Mouse (Mus musculus): ENCODE data around the gene Erg. TPM values are rescaled to one million over a fixed set of nuclear protein-coding genes. Genes with fewer than 3 reads are reported as not detected.

The Erg gene
- polyA plus RNA-seq, 1 experiment from 2014 or later: 9.1 TPM

GRCm38 (mm10) chr16:95384590-95385148 is 201.7 kb downstream of the Erg start:
- H3K9ac ChIP-seq: no peak overlapping the region
- no peak overlapping the region for H3K4me2 ChIP-seq
- H3K27ac ChIP-seq (ENCODE audit: low read depth): no peak overlapping the region
- no peak for ATAC-seq (ENCODE audit: insufficient read depth)
- 0 out of 2 replicates have a peak, but pooled peaks cover 4% of the 10 kb centered on the region for H3K36me3 ChIP-seq (ENCODE audit: insufficient read depth)
- no peak for DNase-seq
- H3K27me3 ChIP-seq (ENCODE audit: insufficient read depth, low read length): no peaks in the 10 kb centered on the region
- H3K4me3 ChIP-seq (ENCODE audit: low read depth, low read length): no peak overlapping the region
- TF ChIP-seq CTCF (IDR thresholded peaks at IDR 0.05; ENCODE audit: low read depth): no peak
- H3K9me3 ChIP-seq (ENCODE audit: low read depth, low read length): no peaks in the 10 kb centered on the region
- no peaks in the 10 kb centered on the region for H3K4me1 ChIP-seq (ENCODE audit: insufficient read depth)
- WGBS: 93% methylated on average over 9 of the region's 9 CpGs

DNA sequence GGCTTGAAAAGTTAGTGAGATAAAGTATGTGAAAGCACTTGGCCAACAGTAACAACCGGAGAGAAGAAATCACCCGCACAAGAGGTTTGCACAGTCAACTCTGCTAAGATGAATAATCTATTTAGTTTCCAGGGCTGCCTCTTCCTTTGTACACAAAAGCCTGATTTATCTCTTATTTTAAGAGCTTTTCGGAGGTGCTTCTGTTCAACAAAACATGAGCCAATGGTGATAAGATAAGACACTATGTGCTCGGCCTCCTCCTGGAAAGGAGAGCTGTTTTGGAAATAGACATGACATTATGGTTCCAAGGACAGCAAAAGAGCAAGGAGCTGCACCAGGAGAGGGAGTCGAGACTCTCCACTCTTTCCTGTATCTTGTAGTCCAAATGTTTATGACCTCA is 204.1 kb downstream of the Erg start:
- 0 out of 2 replicates have a peak, but pooled peaks cover 5% of the 10 kb centered on the region for H3K36me3 ChIP-seq (ENCODE audit: insufficient read depth)
- H3K27me3 ChIP-seq (ENCODE audit: insufficient read depth, low read length): no peaks in the 10 kb centered on the region
- ATAC-seq (ENCODE audit: insufficient read depth) (no peak; the same call in 1 of the 2 replicates), DNase-seq (peak; percentile 42)
- WGBS: 12% methylated on average over 5 of the region's 5 CpGs
- H3K9ac ChIP-seq: no peak overlapping the region
- no peaks in the 10 kb centered on the region for H3K4me1 ChIP-seq (ENCODE audit: insufficient read depth)
- no peak overlapping the region for H3K4me2 ChIP-seq
- no peaks in the 10 kb centered on the region for H3K9me3 ChIP-seq (ENCODE audit: low read depth, low read length)
- TF ChIP-seq CTCF (IDR thresholded peaks at IDR 0.05; ENCODE audit: low read depth): no peak
- no peak overlapping the region for H3K4me3 ChIP-seq (ENCODE audit: low read depth, low read length)
- H3K27ac ChIP-seq (ENCODE audit: low read depth): no peak overlapping the region

- no peak for TF ChIP-seq CTCF (IDR thresholded peaks at IDR 0.05; ENCODE audit: low read depth)
- ATAC-seq (ENCODE audit: insufficient read depth) (peak; percentile 32; the same call in 1 of the 2 replicates), DNase-seq (no peak)
- WGBS: 51% methylated on average over 7 of the region's 7 CpGs
- 0 out of 2 replicates have a peak, but pooled peaks cover 3% of the 10 kb centered on the region for H3K4me1 ChIP-seq (ENCODE audit: insufficient read depth)
- no peaks in the 10 kb centered on the region for H3K27me3 ChIP-seq (ENCODE audit: insufficient read depth, low read length)
- H3K9me3 ChIP-seq (ENCODE audit: low read depth, low read length): no peaks in the 10 kb centered on the region
- no peak overlapping the region for H3K9ac ChIP-seq
- 0 out of 2 replicates have a peak, but pooled peaks cover 5% of the 10 kb centered on the region for H3K36me3 ChIP-seq (ENCODE audit: insufficient read depth)
- no peak overlapping the region for H3K4me2 ChIP-seq
- no peak overlapping the region for H3K4me3 ChIP-seq (ENCODE audit: low read depth, low read length)
- H3K27ac ChIP-seq (ENCODE audit: low read depth): no peak overlapping the region
Measured at GRCm38 (mm10) chr16:95376834-95377233, 209.6 kb downstream of the Erg start.

- peak; percentile 78 for ATAC-seq (ENCODE audit: insufficient read depth)
- no peak for TF ChIP-seq CTCF (IDR thresholded peaks at IDR 0.05; ENCODE audit: low read depth)
- H3K27me3 ChIP-seq (ENCODE audit: insufficient read depth, low read length): no peaks in the 10 kb centered on the region
- 0 out of 2 replicates have a peak, but pooled peaks cover 5% of the 10 kb centered on the region for H3K36me3 ChIP-seq (ENCODE audit: insufficient read depth)
- peak overlapping the region; percentile 36; the same call in 1 of the 2 replicates for H3K27ac ChIP-seq (ENCODE audit: low read depth)
- H3K9ac ChIP-seq: no peak overlapping the region
- WGBS: 34% methylated on average over 11 of the region's 11 CpGs
- no peaks in the 10 kb centered on the region for H3K9me3 ChIP-seq (ENCODE audit: low read depth, low read length)
- H3K4me3 ChIP-seq (ENCODE audit: low read depth, low read length): no peak overlapping the region
- DNase-seq: peak; percentile 65
- H3K4me1 ChIP-seq (ENCODE audit: insufficient read depth): 0 out of 2 replicates have a peak, but pooled peaks cover 3% of the 10 kb centered on the region
- H3K4me2 ChIP-seq: no peak overlapping the region
Measured at GRCm38 (mm10) chr16:95376364-95376763, 210.0 kb downstream of the Erg start.

- no peak overlapping the region for H3K27ac ChIP-seq (ENCODE audit: low read depth)
- no peak for DNase-seq
- WGBS: 75% methylated on average over 4 of the region's 4 CpGs
- 0 out of 2 replicates have a peak, but pooled peaks cover under 1% of the 10 kb centered on the region for H3K36me3 ChIP-seq (ENCODE audit: insufficient read depth)
- 0 out of 2 replicates have a peak, but pooled peaks cover 3% of the 10 kb centered on the region for H3K4me1 ChIP-seq (ENCODE audit: insufficient read depth)
- TF ChIP-seq CTCF (IDR thresholded peaks at IDR 0.05; ENCODE audit: low read depth): no peak
- ATAC-seq (ENCODE audit: insufficient read depth): no peak
- H3K9ac ChIP-seq: no peak overlapping the region
- H3K4me2 ChIP-seq: no peak overlapping the region
- H3K4me3 ChIP-seq (ENCODE audit: low read depth, low read length): no peak overlapping the region
- H3K9me3 ChIP-seq (ENCODE audit: low read depth, low read length): no peaks in the 10 kb centered on the region
- no peaks in the 10 kb centered on the region for H3K27me3 ChIP-seq (ENCODE audit: insufficient read depth, low read length)
Measured at GRCm38 (mm10) chr16:95374646-95375045, 211.7 kb downstream of the Erg start.

- H3K9ac ChIP-seq: no peak overlapping the region
- DNase-seq (no peak), ATAC-seq (ENCODE audit: insufficient read depth) (no peak)
- H3K4me3 ChIP-seq (ENCODE audit: low read depth, low read length): no peak overlapping the region
- no peaks in the 10 kb centered on the region for H3K36me3 ChIP-seq (ENCODE audit: insufficient read depth)
- H3K27ac ChIP-seq (ENCODE audit: low read depth): no peak overlapping the region
- H3K27me3 ChIP-seq (ENCODE audit: insufficient read depth, low read length): no peaks in the 10 kb centered on the region
- 74% methylated on average over 9 of the region's 9 CpGs for WGBS
- 0 out of 2 replicates have a peak, but pooled peaks cover 3% of the 10 kb centered on the region for H3K4me1 ChIP-seq (ENCODE audit: insufficient read depth)
- H3K4me2 ChIP-seq: no peak overlapping the region
- no peaks in the 10 kb centered on the region for H3K9me3 ChIP-seq (ENCODE audit: low read depth, low read length)
- no peak for TF ChIP-seq CTCF (IDR thresholded peaks at IDR 0.05; ENCODE audit: low read depth)
Measured at GRCm38 (mm10) chr16:95372960-95373359, 213.4 kb downstream of the Erg start.

DNA sequence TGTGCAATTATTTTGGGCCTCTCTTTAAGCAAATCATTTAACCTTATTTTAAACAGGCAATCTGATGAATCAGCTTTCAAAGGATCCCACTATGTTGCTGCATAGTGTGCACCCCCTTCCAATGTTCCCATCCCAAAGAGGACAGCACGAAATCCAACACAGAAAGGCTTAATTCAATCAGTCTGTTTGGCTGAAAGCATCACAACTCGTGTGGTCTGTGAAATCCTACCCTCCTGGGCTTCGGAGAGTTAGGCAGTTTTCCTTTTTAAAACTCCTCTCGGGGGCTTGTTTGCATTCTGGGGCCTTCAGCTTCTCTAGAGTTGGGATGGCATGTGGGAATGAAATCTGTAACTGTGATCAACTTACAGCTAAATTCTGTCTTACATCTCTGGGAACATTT is 214.7 kb downstream of the Erg start:
- H3K4me2 ChIP-seq: no peak overlapping the region
- no peaks in the 10 kb centered on the region for H3K9me3 ChIP-seq (ENCODE audit: low read depth, low read length)
- no peak overlapping the region for H3K27ac ChIP-seq (ENCODE audit: low read depth)
- no peak overlapping the region for H3K4me3 ChIP-seq (ENCODE audit: low read depth, low read length)
- H3K9ac ChIP-seq: no peak overlapping the region
- 45% methylated on average over 4 of the region's 4 CpGs for WGBS
- no peaks in the 10 kb centered on the region for H3K36me3 ChIP-seq (ENCODE audit: insufficient read depth)
- ATAC-seq (ENCODE audit: insufficient read depth) (no peak), DNase-seq (no peak)
- TF ChIP-seq CTCF (IDR thresholded peaks at IDR 0.05; ENCODE audit: low read depth): no peak
- H3K27me3 ChIP-seq (ENCODE audit: insufficient read depth, low read length): no peaks in the 10 kb centered on the region
- 0 out of 2 replicates have a peak, but pooled peaks cover 3% of the 10 kb centered on the region for H3K4me1 ChIP-seq (ENCODE audit: insufficient read depth)

Data from lung, embryonic 14.5 days (tissue).